Mouse (Mus musculus): ENCODE measurements around the gene Rbm8a. TPM values are rescaled to one million over a fixed set of nuclear protein-coding genes. Genes with fewer than 3 reads are reported as not detected.

The Rbm8a gene
- polyA plus RNA-seq, 1 experiment from 2014 or later, result 75.5 TPM

GRCm38 (mm10) chr3:96593374-96593773 is 36.4 kb upstream of the Rbm8a start:
- no peak for TF ChIP-seq CTCF (IDR thresholded peaks at IDR 0.05; ENCODE audit: low read depth)
- Histone ChIP-seq H3K4me3 (ENCODE audit: low read depth, low read length) (peak overlapping the region; percentile 58), H3K4me1 (replicated peaks; ENCODE audit: control insufficient read depth, insufficient read depth) (0 out of 2 replicates have a peak, but pooled peaks cover 3% of the 10 kb centered on the region), H3K4me2 (replicated peaks; ENCODE audit: low read depth) (peak overlapping the region; percentile 65), H3K9me3 (ENCODE audit: control insufficient read depth, low read length) (no peaks in the 10 kb centered on the region), H3K9ac (ENCODE audit: low read length) (peak overlapping the region; percentile 72), H3K27ac (replicated peaks) (peak overlapping the region; percentile 88), H3K36me3 (ENCODE audit: control insufficient read depth, insufficient read depth, low read length) (peaks cover 3% of the 10 kb centered on the region; the same call in 1 of the 2 replicates), H3K27me3 (ENCODE audit: control insufficient read depth, insufficient read depth, low read length) (no peaks in the 10 kb centered on the region)
- 2% methylated on average over 10 of the region's 10 CpGs for WGBS
- DNase-seq (ENCODE audit: low spot score) (peak; percentile 45), ATAC-seq (ENCODE audit: low FRiP score, low TSS enrichment) (no peak; the same call in 1 of the 2 replicates)

- peaks cover 3% of the 10 kb centered on the region; the same call in 1 of the 2 replicates for H3K36me3 ChIP-seq (ENCODE audit: control insufficient read depth, insufficient read depth, low read length)
- TF ChIP-seq EP300 (optimal IDR thresholded peaks at IDR 0.05), result no peak
- TF ChIP-seq CTCF (IDR thresholded peaks at IDR 0.05; ENCODE audit: low read depth), result peak; percentile 49
- 0 out of 2 replicates have a peak, but pooled peaks cover 3% of the 10 kb centered on the region for H3K4me1 ChIP-seq (replicated peaks; ENCODE audit: control insufficient read depth, insufficient read depth)
- peak within 1 kb of the TSS; percentile 58 for H3K4me3 ChIP-seq (ENCODE audit: low read depth, low read length)
- ATAC-seq (ENCODE audit: low FRiP score, low TSS enrichment), result peak; percentile 93
- peak; percentile 96 for DNase-seq (ENCODE audit: low spot score)
- H3K9me3 ChIP-seq (ENCODE audit: control insufficient read depth, low read length), result no peaks in the 10 kb centered on the region
- H3K27me3 ChIP-seq (ENCODE audit: control insufficient read depth, insufficient read depth, low read length), result no peaks in the 10 kb centered on the region
- H3K27ac ChIP-seq (replicated peaks), result peak within 1 kb of the TSS; percentile 88
- WGBS, result under 1% methylated on average over 36 of the region's 38 CpGs
- H3K9ac ChIP-seq (ENCODE audit: low read length), result peak within 1 kb of the TSS; percentile 72
- peak within 1 kb of the TSS; percentile 65 for H3K4me2 ChIP-seq (replicated peaks; ENCODE audit: low read depth)
Measured at GRCm38 (mm10) chr3:96593790-96594560, 35.8 kb upstream of the Rbm8a start, which contains the start of gene Polr3gl. TSS of gene Polr3gl (minus strand) at chr3:96594181.

- no peak overlapping the region for H3K9ac ChIP-seq (ENCODE audit: low read length)
- H3K9me3 ChIP-seq (ENCODE audit: control insufficient read depth, low read length), result no peaks in the 10 kb centered on the region
- DNase-seq (ENCODE audit: low spot score) (no peak), ATAC-seq (ENCODE audit: low FRiP score, low TSS enrichment) (no peak)
- H3K4me1 ChIP-seq (replicated peaks; ENCODE audit: control insufficient read depth, insufficient read depth), result 0 out of 2 replicates have a peak, but pooled peaks cover 3% of the 10 kb centered on the region
- H3K27me3 ChIP-seq (ENCODE audit: control insufficient read depth, insufficient read depth, low read length), result no peaks in the 10 kb centered on the region
- no peak overlapping the region for H3K4me3 ChIP-seq (ENCODE audit: low read depth, low read length)
- peaks cover 3% of the 10 kb centered on the region; the same call in 1 of the 2 replicates for H3K36me3 ChIP-seq (ENCODE audit: control insufficient read depth, insufficient read depth, low read length)
- H3K4me2 ChIP-seq (replicated peaks; ENCODE audit: low read depth), result no peak overlapping the region
- TF ChIP-seq EP300 (optimal IDR thresholded peaks at IDR 0.05), result no peak
- TF ChIP-seq CTCF (IDR thresholded peaks at IDR 0.05; ENCODE audit: low read depth), result no peak
- WGBS, result 83% methylated on average over 5 of the region's 5 CpGs
- H3K27ac ChIP-seq (replicated peaks), result no peak overlapping the region
Measured at GRCm38 (mm10) chr3:96594851-96595250, 34.9 kb upstream of the Rbm8a start.

GRCm38 (mm10) chr3:96595661-96596060 is 34.1 kb upstream of the Rbm8a start:
- H3K27me3 ChIP-seq (ENCODE audit: control insufficient read depth, insufficient read depth, low read length), result no peaks in the 10 kb centered on the region
- H3K9me3 ChIP-seq (ENCODE audit: control insufficient read depth, low read length), result no peaks in the 10 kb centered on the region
- 34% methylated on average over 6 of the region's 6 CpGs for WGBS
- DNase-seq (ENCODE audit: low spot score), result no peak
- no peak overlapping the region for H3K4me3 ChIP-seq (ENCODE audit: low read depth, low read length)
- H3K27ac ChIP-seq (replicated peaks), result no peak overlapping the region
- H3K4me1 ChIP-seq (replicated peaks; ENCODE audit: control insufficient read depth, insufficient read depth), result 0 out of 2 replicates have a peak, but pooled peaks cover 3% of the 10 kb centered on the region
- no peak overlapping the region; the same call in 1 of the 2 replicates for H3K4me2 ChIP-seq (replicated peaks; ENCODE audit: low read depth)
- no peaks in the 10 kb centered on the region for H3K36me3 ChIP-seq (ENCODE audit: control insufficient read depth, insufficient read depth, low read length)
- ATAC-seq (ENCODE audit: low FRiP score, low TSS enrichment), result no peak
- TF ChIP-seq EP300 (optimal IDR thresholded peaks at IDR 0.05), result no peak
- no peak for TF ChIP-seq CTCF (IDR thresholded peaks at IDR 0.05; ENCODE audit: low read depth)
- no peak overlapping the region for H3K9ac ChIP-seq (ENCODE audit: low read length)

GRCm38 (mm10) chr3:96596228-96596707 is 33.5 kb upstream of the Rbm8a start, which contains the start of gene Ankrd34a:
TSS of gene Ankrd34a (plus strand) at chr3:96596636.
- no peaks in the 10 kb centered on the region for H3K36me3 ChIP-seq (ENCODE audit: control insufficient read depth, insufficient read depth, low read length)
- H3K4me1 ChIP-seq (replicated peaks; ENCODE audit: control insufficient read depth, insufficient read depth), result 0 out of 2 replicates have a peak, but pooled peaks cover 3% of the 10 kb centered on the region
- no peaks in the 10 kb centered on the region for H3K9me3 ChIP-seq (ENCODE audit: control insufficient read depth, low read length)
- WGBS, result 1% methylated on average over 17 of the region's 23 CpGs
- H3K27ac ChIP-seq (replicated peaks), result peak within 1 kb of the TSS; percentile 67; the same call in 1 of the 2 replicates
- DNase-seq (ENCODE audit: low spot score) (peak; percentile 47), ATAC-seq (ENCODE audit: low FRiP score, low TSS enrichment) (no peak)
- TF ChIP-seq CTCF (IDR thresholded peaks at IDR 0.05; ENCODE audit: low read depth), result no peak
- peak within 1 kb of the TSS; percentile 81 for H3K4me2 ChIP-seq (replicated peaks; ENCODE audit: low read depth)
- no peaks in the 10 kb centered on the region for H3K27me3 ChIP-seq (ENCODE audit: control insufficient read depth, insufficient read depth, low read length)
- H3K4me3 ChIP-seq (ENCODE audit: low read depth, low read length), result peak within 1 kb of the TSS; percentile 51
- peak within 1 kb of the TSS; percentile 63 for H3K9ac ChIP-seq (ENCODE audit: low read length)
